Mouse (Mus musculus): ENCODE data around the gene Ercc6l2.
A peak's percentile ranks its signal among the peaks of the same experiment; 100 is the strongest.

The Ercc6l2 gene

GRCm38 (mm10) chr13:63814746-63815681 is at the start of gene Ercc6l2:
Gene Ercc6l2, plus strand, starts transcription at chr13:63815240.
- peak; percentile 100 for DNase-seq (ENCODE audit: low read depth, low spot score)

GRCm38 (mm10) chr13:63766065-63766464 is 49.0 kb upstream of the Ercc6l2 start:
- DNase-seq (ENCODE audit: low read depth, low spot score) = no peak

DNA sequence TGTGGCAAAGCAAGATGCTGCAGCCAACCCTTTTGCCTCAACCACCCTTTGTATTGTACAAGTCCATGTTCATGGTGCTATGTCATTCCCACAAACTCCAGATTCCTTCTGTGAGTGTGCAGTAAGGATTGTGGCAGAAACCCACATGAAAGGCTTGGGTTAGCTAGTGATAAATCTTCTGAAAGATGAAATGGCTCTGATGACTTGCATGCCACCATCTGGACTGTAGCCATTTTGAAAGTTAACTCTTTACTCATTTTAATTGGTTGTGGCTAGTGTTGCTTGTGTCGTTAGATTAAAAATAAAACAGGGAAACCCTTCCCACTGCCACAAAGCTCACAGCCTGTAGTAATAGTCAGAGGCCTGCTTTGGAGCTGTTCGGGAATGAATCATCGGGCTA is 44.0 kb upstream of the Ercc6l2 start:
- DNase-seq (ENCODE audit: low read depth, low spot score) = no peak

DNA sequence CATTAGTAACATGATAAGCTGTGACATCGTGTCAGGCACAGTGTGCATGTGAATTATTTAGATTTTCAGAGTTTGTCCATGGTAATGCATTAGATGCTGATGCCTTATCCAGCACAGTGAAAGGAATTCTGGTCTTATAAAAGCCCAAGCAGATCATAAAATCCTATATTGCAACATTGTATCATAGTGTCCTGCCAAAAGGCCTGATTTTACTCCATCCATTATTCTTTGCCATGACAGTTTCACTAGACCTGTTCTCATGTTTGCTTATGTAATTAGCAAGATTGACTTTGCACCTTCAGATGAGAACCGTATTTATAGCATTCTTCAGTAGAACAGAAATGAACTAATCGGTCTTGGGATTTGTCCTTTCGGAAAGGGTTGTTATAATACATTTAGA is 36.1 kb upstream of the Ercc6l2 start:
- DNase-seq (ENCODE audit: low read depth, low spot score) = no peak

DNA sequence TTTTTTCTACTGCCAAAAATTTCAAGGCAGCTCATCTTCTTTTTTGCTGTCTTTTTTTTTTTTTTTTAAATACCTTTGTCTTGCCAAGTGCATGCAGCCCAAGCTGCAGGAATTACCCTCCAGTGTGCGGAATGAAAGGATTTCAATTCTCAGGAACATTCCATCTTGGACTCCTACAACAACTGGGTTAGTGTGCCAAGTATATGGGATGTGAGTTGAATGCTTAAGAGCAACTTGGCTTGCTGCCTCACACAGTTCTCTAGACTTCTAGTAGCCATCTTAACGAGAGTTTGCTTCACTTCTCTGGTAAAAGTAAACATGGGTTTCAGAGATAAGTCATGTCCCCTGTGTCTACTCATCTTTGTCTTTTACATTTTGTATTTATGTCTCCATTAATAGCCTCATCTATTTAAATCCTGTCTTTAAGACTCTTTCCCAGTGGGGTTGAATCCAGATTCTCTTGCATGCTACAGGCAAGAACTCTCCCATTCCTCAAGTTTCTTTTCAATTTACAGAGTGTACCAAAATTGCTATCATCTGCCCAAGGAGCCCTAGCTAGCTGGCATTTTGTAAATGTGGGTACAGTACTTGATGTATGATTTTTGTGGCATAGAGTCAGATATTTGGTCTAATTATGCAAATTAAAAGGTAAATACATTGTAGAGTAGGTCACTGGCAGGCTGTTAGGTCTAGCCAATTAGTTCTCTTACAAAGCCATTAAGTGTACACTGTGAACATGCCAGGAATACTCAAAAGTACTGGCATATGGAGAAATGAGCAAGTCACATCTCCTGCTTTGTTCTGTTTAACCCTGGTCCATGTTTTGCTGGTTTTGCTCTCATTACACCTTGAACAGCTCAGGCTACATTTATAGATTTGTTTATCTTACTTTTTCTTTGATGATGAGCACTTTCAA is 35.4 kb upstream of the Ercc6l2 start:
- no peak for DNase-seq (ENCODE audit: low read depth, low spot score)

DNA sequence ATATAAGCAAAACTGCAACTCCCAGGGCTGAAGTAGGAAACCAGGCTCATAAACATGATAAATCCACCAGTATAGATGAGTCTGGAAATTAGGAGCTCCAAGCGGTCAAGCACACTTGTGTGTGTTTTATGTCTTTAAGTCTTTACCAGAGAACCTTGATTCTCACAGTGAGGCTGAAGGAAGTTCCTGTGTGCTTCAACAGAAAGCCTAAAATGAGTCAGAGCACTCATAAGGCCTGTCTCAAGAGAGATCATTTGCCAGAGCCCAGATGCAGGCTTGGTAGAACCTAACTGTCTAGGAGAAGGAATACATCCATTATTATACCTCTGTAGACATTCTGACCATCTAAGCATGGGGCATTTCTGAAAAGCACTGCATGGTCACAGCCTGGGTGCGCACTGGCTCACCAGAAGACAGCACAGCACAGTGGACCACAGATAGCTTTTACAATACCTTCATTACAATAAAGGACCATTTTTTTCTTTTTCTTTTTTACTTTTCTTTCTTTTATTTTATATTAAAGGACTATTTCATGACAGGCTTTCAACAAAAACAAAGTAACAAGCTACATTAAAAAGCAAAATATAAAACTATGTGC is 22.7 kb upstream of the Ercc6l2 start:
- peak; percentile 53 for DNase-seq (ENCODE audit: low read depth, low spot score)

DNA sequence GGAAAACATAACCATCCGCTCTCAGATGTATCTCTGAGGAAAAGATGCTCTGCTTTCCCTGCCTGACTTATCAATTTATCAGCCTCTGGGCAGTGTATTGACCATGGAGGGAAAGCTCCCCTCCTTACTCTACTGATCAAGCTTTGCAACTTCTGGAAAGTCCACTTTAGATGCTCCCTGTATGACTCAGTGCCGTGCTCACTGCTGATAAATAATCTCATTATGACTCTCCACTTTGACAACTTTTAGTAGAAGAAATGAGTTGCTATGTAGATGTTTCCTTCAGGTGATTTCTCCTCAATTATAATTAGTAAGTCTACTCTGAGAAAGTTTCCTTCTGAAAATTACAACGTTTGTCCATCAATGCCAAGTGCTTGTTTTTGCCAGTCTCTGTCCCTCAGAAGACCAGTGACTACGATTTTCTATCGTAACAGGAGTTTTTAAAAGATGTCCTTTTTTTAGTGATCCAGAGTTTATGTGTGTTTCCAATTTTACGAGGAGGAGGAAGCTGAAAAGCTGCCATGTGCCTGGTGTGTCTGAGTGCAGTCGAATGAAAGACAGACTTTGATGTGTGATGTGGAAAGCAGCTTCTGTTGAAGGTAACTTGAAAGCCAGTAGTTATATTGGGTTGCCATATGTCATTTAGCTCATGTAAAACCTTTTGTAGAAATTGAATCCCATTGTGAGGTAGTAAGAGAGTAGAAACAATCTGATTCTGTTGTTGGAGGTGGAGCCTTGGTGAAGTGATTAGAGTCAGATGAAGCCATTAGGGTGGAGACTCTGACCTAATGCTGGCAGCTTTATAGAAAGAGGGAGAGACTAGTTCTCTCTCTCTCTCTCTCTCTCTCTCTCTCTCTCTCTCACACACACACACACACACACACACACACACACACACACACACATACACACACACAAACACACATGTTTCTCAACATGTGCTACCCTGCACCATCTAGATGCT is 21.4 kb upstream of the Ercc6l2 start:
- peak; percentile 78 for DNase-seq (ENCODE audit: low read depth, low spot score)

GRCm38 (mm10) chr13:63798677-63799076 is 16.4 kb upstream of the Ercc6l2 start:
- DNase-seq (ENCODE audit: low read depth, low spot score) = no peak

- DNase-seq (ENCODE audit: low read depth, low spot score) = peak; percentile 39
Measured at GRCm38 (mm10) chr13:63799940-63800339, 15.1 kb upstream of the Ercc6l2 start.

DNA sequence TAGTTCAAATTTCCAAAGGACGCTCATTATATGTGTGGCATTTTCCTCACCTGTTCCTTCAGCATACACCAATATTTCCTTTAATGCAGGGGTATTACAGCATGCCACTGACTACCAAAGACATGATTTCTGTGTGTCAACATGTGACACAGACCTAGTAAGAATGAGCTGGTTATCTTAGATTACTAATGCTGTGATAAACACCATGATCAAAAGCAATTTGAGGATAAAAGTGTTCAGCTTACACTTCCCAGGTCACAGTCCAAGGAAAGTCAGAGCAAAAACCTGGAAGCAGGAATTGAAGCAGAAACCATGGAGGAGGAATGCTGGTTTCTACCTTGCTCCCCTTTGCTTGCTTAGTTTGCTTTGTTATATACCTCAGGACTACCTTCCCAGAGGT is 13.8 kb upstream of the Ercc6l2 start:
- no peak for DNase-seq (ENCODE audit: low read depth, low spot score)

GRCm38 (mm10) chr13:63807233-63807632 is 7.8 kb upstream of the Ercc6l2 start:
- peak; percentile 28 for DNase-seq (ENCODE audit: low read depth, low spot score)

DNA sequence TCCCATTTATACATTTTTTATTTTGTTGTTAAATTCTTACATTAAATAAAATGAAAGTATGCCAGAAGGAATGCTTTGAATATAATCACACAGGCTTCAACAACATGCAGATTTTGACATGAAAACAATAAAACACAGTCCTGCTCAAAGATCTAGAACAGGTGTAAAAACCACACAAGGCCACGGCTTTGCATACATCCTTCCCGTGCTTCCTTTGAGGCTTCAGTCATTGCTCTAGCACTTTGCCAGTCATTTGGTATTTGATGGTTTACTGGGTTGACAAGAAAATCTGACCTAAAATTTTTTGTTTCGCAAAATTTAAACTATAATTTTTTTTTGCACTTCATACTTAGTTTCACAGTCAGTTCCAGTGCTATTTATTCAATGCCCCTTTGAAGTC is 7.1 kb upstream of the Ercc6l2 start:
- peak; percentile 68 for DNase-seq (ENCODE audit: low read depth, low spot score)

GRCm38 (mm10) chr13:63811477-63811876 is 3.6 kb upstream of the Ercc6l2 start:
- no peak for DNase-seq (ENCODE audit: low read depth, low spot score)

GRCm38 (mm10) chr13:63815931-63816330 is 891 bp downstream of the Ercc6l2 start:
- peak; percentile 59 for DNase-seq (ENCODE audit: low read depth, low spot score)

- DNase-seq (ENCODE audit: low read depth, low spot score) = no peak
Measured at GRCm38 (mm10) chr13:63845758-63846157, 30.7 kb downstream of the Ercc6l2 start.

- no peak for DNase-seq (ENCODE audit: low read depth, low spot score)
Measured at GRCm38 (mm10) chr13:63850308-63851011, 35.4 kb downstream of the Ercc6l2 start.

DNA sequence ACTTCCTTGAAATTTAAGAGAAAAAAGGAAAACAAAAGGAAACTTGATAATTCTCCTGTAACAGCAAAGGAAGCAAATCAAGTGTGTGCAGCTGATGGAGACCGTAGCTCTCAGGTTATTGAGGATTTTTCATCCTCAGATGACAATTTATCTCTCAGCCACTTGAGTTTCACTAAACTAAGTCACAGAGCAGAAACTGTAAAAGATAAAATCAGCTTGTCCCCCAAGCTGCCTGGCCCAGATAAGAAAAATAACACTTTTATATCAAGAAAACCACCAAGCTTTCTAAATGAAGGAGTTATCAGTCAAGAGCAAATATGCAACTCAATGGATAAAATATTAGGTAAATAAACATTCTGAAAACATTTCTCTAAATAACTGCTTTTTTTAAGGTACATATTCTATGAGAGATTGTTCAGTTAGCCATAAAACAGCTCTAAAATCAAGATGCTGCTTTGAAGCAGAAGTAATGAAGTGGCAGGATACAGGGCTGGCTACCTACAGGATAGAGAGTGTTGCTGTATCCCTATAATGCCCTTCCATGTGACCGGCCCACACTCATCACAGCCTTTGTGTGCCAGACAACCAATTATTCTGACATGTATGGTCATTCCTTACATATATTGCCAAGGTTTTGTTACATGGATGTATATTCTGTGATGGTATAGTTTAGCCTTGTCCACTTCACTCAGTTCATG is 57.7 kb downstream of the Ercc6l2 start:
- no peak for DNase-seq (ENCODE audit: low read depth, low spot score)

DNA sequence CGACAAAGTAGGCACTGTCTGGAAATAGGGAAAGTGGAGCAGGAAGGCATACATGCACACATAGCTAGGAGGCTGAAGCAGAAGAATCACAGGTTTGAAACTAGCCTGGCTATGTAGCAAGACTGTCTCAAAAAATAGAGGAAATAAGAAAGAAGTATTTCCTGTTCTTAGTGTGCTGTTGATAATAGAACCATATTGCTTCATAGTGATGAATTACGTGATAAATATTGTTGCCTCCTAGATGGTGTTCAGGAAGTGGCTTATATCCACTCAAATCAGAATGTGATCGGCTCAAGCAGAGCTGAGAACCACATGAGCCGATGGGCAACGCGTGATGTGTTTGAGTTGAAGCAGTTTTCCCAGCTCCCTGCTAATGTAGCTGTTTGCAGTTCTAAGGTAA is 62.1 kb downstream of the Ercc6l2 start:
- no peak for DNase-seq (ENCODE audit: low read depth, low spot score)

- no peak for DNase-seq (ENCODE audit: low read depth, low spot score)
Measured at GRCm38 (mm10) chr13:63879105-63879863, 64.2 kb downstream of the Ercc6l2 start.
